Mouse (Mus musculus): ENCODE results near the gene Krtap17-1.

Gene Krtap17-1

DNA sequence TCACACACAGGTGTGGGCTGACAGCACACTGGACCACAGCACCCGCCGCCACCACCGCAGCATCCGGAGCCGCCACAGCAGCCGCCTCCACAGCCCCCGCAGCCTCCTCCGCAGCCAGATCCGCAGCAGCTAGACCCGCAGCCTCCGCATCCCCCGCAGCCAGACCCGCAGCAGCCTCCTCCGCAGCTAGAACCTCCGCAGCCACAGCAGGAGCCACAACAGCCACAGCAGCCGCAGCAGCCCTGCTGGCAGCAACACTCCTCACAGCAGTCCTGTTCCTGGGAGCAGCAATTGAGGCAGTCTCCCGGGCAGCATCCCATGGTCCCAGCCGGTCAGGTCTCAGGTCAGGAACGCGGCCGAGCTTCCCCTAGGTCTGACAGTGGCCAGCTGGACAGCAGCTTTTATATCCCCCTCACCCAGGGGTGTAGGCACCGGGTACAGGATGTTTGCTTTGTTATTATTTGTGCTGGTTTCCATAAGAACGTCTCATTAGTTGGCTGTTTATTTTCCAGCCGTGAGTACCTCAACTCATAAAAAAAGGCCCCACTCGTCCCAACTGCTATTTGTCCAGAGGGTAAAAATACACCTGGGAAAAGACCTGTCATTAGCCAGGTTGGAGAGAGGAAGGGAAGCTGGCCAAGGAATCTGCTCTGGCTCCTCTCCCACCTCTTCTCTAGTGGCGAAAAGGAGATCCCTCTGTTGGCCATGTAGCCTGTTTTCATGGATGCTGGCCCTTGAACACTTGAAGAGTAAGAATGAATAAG is at the start of gene Krtap17-1:
Gene Krtap17-1 (minus strand): TSS at position 375 of the 764 bp plus-strand sequence.
- DNase-seq, result no peak

DNA sequence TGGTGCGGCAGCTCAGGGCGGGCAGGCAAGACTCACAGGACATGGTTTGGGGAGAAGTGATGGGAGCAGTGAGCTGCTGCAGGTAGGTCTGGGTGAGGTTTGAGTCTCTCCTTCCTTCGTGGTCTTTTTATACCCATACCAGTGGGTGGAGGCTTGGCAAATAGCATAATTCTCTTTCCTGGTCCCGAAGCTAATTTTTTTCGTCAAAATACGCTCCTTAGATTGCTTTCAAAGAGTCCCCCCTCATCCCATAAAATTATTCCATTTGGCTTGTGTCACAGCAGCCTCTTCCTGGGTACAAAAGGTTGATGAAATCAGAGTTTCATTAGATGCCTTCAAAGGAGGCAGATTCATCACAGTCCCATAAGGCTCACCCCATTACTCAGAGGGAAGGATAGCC is 47.7 kb upstream of the Krtap17-1 start, which contains the start of gene Krt34:
Gene Krt34 (minus strand): TSS at position 101 of the 400 bp plus-strand sequence.
- no peak for DNase-seq

DNA sequence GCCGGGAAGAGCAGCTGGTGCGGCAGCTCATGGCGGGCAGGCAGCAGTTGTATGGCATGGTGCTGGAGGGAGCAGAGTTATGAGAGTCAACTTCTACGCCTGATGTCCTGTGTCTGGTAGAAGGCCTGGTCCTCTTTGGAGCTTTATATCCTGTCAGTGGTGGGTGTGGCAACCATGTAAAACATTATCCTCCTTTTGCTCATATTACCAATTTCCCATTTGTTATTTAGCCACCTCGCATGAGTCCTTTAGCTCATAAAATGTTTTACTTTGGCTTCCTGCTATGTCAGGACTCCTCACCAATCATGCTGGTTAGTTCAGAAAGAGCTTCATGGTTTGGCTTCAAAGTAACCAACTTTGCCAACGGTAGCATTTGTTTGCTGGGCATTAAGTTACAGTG is 36.0 kb upstream of the Krtap17-1 start, which contains the start of gene Krt33b:
Gene Krt33b (minus strand): TSS at position 101 of the 400 bp plus-strand sequence.
- DNase-seq, result no peak

DNA sequence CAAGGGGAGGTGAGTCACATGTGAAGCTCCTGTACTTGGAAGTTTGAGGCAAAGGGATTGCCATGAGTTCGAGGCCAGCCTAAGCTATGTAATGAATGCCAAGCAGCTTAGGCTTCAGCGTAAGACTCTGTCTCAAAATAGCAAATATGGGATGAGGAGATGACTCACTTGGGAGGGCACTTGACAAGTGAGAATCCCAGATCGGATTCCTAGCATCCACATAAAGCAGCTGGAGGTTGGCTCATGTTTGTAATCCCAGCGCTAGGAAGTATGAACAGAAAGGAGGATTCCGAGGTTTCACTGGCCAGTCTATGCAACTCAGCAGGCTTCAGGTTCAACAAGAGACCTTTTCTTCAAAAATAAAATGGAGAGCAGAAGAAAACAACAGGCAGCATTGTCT is 27.6 kb upstream of the Krtap17-1 start:
- DNase-seq, result peak; percentile 32

DNA sequence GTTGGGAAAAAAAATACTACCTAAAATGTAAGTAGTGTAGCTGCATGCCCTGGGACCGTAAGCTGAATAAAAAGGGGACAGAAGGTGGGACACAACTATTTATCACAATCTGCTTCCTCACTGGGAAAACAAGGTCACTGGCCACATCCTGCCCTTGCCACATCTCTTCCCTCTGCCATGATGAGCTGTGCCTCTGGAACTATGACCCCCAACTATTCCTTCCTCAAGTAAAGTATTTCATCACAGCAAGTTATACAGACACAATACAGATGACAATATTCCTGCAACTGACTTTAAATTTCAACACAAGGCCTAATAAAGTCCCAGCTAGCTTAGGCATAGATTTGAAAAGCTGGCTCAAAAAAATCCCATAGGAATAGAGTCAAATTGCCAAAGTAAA is 25.7 kb upstream of the Krtap17-1 start:
- no peak for DNase-seq

DNA sequence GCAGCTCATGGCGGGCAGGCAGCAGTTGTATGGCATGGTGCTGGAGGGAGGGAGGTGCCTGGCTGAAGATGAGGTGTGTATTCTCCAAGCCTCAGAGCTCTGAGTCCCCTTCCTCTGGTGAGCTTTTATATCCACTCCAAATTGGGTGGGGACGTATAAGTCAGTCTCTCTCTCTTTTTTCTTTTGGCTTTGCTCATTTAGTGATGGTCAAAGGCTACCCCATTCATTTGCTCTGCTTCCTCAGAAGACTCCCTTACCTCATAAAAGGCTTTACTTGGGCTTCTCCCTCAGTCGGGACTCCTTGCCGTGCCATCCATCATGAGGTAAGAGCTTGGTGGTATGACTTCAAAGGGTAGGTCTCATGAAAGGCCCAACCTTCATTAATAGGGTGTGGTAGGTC is 22.3 kb upstream of the Krtap17-1 start, which contains the start of gene Krt33a:
Gene Krt33a (minus strand): TSS at position 101 of the 400 bp plus-strand sequence.
- no peak for DNase-seq

DNA sequence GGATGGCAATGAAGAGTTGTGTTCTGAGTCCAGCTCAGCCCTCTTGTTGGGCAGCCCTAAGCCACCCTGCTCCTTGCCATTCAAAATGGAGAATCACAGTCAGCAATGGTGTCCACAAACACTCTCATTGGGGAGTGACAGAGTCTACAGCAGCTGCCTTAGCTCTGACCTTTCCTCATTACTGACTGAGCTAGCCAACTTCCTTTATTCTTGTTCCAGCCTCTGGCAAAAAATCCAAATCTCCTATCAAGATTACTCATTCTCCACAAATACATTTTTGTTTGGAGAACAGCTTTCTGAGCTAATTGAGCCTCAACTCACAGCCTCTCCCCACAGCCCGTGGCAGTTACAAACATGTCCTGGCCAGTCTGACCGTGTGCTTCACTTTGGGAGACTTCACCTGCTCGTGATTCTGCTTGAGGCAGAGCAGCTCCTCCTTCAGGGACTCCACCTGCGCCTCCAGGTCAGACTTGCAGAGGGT is 19.9 kb upstream of the Krtap17-1 start:
- DNase-seq, result no peak

DNA sequence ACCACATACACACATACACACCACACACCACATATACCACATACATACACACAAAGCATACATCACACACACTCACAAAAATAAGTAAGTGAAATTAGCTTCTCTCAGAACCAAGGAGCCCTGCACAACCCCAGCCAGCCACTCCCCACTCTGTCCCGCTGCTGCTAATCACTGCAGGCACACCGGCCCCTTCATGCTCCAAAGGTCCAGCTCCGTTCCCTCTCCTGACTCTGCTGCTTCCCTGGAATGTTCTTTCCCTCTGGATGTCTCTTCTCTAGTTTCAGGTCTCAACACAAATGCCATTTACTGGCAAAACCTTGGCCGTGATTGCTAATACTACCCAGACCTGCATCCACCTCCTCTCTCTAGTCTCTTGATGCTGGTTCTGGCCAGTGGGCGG is 16.9 kb upstream of the Krtap17-1 start:
- no peak for DNase-seq

DNA sequence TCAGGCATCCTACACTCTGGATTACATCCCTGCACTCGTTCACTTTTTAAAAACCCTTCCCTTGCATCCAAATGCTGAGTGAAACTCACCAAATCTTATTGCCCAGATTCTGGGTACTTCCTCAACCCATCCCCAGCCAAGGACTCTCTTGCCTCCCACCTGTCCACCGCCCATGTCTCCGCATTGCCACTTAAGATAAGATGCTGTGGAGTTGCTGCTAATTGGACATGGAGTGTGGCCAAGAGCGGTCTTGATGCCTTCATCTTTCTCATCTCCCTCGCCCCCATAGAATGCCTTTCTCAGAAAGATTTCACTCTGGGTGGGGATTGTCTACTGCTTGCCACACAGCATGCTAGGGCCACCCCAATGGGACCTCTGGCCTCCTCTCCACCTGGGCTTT is 14.5 kb upstream of the Krtap17-1 start:
- peak; percentile 44 for DNase-seq

DNA sequence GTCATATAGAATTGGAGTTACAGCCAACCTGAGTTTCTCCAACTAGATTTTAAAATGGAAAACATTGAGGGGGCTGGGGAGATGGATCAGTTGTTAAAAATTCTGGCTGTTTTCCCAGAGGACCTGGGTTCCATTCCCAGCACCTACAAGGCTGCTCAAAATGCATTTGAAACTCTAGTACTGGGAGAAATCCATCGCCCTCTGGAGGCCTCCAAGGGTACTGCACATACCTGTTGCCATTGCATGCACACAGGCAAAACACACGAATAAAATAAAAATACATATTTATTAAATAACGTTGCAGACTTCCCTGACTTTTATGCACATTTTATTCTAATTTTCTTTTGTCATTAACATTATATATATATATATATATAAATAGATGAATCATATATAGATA is 12.8 kb upstream of the Krtap17-1 start:
- no peak for DNase-seq

DNA sequence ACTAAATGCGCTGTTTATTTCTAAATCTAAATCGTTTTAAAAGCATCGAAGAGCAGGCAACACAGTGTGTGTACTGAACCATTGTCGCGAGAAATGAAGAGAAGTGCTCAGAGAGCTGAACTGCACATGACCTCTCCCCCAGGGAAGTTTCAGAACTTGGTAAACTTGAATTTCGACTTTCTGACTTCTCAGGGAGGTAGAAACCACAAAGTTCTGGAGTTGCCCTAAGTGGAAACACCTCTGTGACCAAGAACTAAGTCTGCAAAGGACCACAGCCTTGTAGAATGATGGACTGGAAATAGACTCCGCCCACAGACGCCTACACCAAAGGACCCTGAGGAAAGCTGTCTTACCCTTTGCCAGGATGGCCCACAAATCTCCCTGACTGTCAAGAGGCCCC is 12.1 kb upstream of the Krtap17-1 start:
- no peak for DNase-seq

DNA sequence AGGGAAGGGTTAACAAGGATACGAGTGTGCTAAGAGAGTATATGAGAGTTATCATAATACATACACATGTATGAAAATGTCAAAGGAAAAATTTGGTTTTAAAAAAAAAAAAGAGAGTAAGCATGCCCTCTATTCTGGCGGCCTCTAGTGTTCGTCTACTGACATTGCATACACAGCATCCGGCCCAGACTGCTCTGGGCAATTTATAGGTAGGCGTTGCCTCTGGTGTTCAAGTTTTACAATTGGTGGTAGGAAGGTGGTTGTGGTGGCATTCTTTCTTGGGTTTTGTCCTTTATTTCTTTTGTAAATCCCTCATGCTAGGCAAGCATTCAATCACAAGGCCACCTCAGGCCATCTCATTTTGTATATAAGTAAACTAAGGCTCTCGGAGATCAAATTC is 11.1 kb upstream of the Krtap17-1 start:
- DNase-seq, result peak; percentile 66

DNA sequence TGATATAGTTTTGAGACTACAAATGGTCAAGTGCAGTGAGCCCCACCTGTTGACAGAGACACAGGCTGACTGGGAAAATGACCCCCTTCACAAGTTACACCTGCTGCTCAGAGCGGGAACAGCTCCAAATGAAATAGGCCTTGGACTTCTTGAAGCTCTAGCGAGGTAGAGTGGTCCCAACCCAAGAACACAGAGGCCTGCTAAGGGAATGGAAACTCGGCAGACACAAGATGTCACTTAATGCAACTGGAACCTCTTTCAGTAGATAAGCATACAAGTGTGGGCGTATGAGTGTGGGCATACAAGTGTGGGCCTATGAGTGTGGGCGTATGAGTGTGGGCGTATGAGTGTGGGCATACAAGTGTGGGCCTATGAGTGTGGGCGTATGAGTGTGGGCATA is 5.3 kb upstream of the Krtap17-1 start:
- no peak for DNase-seq

DNA sequence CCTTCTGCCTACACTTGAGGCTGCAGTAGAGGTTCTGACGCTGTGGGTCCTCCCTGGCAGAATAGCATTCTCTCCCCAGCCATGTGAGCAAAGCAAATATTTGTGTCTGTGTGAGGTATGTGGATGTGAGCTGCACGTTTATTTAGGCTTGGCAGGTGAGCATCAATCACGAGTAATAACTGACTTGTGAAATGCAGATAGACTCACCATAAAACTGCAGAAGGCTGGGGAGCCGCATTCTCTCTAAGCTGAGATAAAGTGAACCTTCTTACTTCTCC is 529 bp upstream of the Krtap17-1 start:
- DNase-seq, result no peak

DNA sequence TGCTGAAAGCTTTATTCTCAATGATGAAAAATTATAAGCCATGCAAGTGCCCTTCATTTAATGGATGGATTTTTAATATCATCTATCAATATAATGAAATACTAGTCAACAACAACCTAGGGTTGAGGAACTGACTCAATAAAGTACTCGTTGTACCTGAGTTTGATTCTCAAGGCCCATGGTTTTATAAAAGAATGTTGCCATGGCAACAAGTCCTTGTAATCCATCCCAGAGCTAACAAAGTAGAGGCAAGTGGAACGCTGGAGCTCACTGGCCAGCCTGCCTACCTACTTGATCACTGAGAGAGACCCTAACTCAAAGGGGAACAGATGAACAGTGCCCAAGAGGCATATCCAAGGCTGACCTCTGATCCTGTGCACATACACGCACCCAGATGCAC is 3.2 kb downstream of the Krtap17-1 start:
- no peak for DNase-seq

DNA sequence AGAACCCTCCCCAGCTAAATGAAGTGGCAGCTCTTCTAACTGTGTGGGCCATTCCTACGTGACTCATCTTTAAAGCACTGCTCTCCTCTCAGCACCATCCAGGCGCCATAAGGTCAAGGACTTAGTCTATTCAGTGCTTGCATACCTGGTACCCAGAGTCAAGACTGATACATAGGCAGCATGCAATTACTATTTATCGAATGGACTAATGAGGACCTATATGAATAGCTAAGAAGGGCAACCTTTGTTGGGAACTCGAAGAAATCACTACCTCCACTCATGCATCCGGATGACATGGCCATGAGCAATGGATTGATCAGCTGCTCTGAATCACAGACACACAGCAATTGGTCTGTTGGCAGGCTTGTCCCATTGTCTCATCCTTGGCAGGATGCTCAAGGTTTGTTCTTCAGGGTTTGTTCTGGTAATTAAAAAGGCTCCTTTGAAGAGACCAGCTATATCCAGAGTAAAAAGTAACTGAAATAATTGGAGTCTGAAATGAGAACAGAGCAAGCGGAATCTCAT is 3.9 kb downstream of the Krtap17-1 start:
- no peak for DNase-seq

DNA sequence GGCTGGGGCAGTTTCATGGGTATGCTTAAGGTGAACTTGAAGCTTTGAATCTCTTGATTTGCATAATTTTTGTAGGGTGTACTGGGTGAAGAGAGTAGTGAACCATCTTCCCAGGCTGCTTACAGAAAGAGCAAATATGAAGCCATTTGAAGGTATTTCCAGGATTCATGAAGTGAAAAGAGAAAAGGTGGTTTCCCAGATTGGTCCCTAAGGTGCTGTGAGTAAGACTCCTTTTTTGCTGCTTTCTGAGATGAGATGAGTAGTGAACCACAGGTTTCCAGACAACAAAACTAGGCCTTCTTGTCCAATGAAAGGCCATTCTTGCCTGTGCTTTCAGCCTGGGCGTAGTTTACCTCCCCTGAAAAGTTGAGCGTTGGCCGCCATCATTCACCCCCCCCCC is 5.3 kb downstream of the Krtap17-1 start:
- no peak for DNase-seq

DNA sequence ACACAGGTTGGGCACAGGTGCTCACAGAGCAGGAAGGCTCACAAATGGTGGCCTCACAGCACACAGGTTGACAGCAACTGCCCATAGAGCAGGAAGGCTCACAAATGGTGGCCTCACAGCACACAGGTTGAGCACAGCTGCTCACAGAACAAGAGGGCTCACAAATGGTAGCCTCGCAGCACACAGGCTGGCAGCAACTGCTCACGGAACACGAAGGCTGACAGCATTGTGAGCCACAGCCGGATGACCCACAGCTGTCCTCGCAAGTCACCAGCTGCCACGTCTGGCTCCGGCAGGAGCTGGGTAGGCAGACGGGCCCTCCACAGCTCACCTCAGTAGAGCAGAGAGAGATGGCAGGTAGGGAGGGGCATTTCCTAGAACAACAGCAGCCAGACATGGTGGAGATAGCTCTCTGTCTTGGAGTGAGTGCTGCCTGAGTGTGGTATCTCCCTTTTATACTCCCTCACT is 7.6 kb downstream of the Krtap17-1 start, which contains the start of gene Krtap16-1:
Gene Krtap16-1 (minus strand): TSS at position 418 of the 468 bp plus-strand sequence.
- DNase-seq, result no peak

DNA sequence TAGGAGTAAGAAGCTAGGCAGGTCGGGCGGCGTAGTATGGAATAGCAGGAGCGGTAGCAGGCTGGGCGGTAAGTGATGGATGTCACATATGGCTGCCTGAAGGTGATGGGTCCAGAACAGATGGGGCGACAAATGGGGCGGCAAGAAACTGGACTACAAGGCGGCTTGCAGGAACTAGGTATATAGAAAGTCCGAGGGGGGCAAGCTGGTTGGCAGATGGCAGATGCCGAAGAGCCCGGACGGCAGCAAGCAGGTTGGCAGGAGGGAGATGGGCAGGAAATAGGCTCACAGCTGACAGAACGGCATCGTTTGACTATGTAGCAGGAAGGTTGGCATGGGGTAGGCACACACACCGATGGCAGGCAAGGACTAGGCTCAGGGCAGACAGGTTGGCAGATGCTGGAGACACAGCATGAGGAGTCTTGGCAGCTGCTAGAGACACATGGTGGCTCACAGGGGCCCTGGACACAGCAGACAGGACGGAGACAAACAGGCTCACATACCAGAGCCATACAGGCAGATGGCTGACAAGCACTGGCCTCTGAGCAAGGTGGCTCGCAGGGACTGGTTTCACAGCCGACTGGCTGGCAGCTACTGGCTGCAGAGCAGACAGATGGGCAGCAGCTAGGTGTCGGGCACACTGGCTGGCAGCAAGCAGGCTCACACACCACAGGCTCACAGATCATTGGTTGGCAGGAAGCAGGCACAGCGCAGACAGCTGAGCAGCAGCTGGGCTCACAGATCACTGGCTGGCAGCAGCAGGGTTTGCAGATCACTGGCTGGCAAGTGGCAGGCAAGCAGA is 8.3 kb downstream of the Krtap17-1 start:
- DNase-seq, result peak; percentile 67

DNA sequence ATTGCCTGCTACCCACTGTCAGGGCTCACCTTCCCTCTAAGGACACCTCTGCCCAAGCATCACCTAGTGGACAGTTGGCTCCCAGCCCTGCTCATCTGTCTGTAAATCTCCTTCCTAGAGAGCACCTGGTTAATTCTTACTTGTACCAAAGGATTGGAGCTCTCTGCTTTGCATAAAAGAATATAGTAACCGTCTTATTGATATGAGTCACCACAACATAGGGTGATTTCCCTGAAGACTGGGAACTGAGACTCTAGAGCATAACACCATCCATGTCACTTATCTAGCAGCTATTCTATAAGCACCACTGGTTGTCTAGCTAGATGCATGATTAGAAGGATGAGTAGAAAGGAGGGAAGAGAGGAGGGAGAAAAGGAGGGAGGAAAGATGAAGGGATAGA is 10.4 kb downstream of the Krtap17-1 start:
- DNase-seq, result no peak

DNA sequence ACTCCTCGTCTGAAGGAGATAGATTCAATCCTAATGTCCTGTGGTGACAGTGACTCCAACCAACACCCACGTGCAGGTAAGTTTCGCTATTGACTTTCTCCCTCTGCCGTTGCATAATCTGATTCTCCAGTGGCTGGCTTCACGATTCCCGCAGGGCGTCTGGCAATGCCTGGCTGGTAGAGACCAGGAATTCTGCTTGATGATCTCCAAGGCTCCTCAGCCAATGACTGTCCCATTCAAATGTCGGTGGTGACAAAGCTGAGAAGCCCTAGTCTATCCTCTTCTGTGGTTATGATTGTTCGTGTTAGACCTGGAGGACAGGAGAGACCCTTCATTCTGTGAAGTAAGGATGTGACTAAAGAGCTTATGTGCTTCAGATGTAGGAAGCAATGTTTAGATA is 11.1 kb downstream of the Krtap17-1 start:
- DNase-seq, result no peak

DNA sequence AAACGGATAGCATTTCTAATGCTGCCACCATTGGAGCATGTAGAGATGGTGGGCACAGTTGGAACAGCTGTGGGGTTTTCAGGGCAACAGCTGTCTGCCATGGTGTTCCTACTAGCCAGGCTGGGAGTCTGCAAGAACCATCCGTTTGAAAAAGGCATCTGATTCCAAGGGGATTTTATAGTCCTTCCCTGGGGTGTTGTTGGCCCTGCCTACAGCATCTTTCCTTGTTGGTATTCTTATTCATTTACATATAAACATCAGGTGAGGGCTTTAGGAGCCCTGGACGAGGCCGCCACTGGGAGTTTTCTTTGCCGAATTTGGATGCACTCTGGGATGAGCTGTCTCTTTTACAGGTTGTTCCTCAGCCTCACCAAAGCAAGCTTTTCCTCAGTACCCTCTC is 14.8 kb downstream of the Krtap17-1 start, which contains the start of gene Krtap29-1:
Gene Krtap29-1 (minus strand): TSS at position 101 of the 400 bp plus-strand sequence.
- no peak for DNase-seq

DNA sequence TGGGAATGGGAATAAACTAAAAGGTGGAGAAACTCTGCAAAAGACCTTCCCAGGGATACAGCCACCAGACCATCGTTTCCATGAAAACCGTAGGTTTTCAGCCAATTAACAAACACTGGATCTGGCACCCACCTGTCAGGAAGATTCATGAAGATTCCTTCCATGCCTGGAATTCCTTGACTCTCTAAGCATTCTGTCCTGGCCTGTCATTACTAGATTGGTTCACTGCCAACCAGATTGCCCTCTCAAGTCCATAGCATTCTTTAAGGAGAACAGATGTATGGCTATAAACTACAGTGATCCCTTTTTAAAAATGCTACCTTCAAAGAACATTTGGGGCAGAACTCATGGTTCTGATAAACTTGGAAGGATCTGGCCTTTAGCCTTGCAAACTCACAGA is 27.8 kb downstream of the Krtap17-1 start:
- no peak for DNase-seq

DNA sequence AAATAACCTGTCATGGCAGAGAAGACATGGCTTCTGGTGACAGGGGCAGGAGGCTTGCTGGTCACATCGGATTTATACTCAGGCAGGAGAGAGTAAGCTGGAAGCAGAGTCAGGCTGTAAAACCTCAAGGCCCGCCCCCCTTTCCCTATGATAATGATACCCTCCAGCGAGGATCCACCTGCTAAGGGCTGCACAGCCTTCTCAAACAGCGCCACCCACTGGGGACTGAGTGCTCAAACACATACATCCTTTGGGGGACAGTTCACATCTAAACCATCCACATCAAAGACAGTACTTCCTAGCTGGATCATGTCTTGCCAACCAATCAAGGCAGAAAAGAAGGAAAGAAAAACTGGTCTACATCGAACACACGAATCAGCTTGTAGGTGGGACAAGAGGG is 29.6 kb downstream of the Krtap17-1 start:
- DNase-seq, result no peak
